Mouse (Mus musculus): ENCODE measurements around the gene Abca3. TPM values are rescaled to one million over a fixed set of nuclear protein-coding genes. Genes with fewer than 3 reads are reported as not detected.

Abca3 gene
- 52.3 to 57.4 TPM (median 55.0 TPM) in 4 replicates for total RNA-seq (2023)

DNA sequence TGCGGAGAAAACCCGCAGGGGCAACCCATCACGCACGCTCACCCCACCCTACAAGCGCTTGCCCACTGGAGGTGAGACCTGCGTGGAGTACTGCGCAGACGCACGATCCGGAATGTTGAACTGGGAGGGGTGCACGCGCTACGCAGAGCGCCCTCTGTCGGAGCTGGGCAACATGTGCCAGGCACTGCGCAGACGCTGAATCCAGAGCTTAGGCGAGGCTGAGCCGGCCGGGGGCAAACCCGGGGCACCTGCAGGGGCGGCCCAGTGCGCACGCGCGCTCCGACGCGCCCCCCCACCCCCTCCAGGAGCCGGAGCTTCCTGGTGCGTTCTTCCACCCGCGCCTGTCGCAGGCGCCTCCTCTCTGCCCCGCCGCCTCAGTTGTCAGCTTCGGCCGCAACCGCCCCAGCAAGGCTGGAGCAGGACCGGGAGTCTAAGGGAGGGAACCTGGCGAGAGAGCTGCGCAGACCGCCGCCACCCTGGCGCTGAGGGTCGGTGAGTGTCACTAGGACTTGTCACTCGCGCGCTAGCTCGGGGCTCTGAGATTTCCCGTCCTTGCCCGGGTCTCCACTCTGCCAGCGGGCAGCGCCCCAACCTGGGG lies at the start of gene Abca3:
Gene Abca3, plus strand, starts transcription at position 191 of the 598 bp plus-strand sequence.

DNA sequence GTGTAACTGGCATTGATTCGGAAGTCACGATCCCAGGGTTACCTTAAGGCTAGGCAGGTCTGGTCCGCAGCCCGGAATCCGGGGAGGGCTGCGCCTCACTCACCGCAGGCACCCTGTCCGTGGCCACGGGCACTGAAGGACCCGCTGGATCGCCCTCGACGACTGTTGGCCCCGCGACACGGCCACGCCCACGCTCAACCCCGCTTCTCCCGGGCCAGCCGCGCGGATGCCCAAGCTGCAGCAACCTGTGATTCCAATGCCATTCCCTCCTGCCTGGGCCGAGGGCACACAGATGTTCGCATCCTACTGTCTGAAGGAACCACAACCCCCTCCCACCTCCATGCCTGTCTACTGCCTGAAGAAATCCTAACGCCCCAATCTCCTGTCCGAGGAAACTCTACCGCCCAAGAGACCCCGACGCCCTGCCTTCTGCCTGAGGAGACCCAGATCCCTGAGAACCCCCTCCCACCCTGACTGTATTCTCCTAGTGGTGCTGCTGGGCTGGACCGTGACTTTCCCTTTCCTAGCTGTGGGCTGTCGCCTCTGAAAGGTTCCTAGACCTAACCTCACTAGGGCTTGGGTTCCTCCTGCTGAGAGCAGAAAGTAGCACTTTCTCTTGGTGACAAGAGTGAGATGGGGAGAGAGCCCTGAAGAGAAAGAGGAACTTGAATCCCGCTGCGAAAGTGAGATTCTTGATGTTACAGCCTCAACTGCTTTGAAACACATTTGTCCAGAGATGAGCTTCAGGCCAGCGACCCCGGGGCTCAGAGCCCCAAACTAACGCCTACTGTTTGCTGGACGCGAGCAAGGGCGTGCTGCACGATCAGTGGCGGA lies 607 bp upstream of the Abca3 start, which contains the start of gene Abca17:
Gene Abca17, minus strand, starts transcription at position 143 of the 834 bp plus-strand sequence.

GRCm38 (mm10) chr17:24414230-24414976 lies 62.7 kb downstream of the Abca3 start, which contains the start of gene Rnps1:
Rnps1 (plus strand) TSS chr17:24414565.

DNA sequence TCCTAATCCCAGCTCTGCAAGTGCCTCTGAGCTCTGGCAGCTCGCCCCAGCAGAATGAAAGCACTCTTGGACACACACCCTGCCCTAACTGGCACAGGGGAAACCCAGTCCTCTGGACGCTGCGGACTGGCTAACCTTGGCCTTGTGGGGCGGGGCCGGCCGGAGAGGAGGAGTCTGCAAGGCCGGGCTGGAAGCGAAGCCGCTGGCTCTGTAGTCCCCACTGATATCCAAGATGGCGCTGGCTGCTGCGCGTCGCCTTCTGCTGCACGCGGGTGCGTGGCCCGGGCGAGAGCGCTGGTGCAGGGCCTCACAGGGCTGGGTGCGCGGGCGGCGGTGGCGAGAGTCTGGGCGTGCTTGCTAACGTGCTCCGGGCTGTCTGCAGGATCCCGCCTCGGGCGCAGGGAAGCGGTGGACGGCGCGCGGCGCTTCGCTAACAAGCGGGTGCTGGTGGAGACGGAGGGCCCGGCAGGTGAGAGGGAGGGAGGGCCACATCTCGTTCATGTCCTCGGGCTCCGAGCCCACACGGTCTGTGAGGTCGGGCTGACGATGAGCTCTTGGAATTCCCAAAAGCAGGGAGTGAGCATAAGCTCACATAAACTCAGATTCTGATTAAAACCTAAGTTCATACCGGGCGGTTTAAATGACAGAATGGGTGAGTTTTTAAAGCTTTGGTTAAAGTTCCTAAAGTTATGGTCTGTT lies 74.9 kb downstream of the Abca3 start, which contains the start of gene Eci1:
Gene Eci1, plus strand, starts transcription at position 171 of the 699 bp plus-strand sequence.

GRCm38 (mm10) chr17:24442632-24443155 lies 90.9 kb downstream of the Abca3 start, which contains the start of gene Dnase1l2:
Dnase1l2 (minus strand) TSS chr17:24443105.

Other genes starting within 250 kb of the Abca3 start
- 65.9 to 81.7 TPM (median 72.0 TPM) in 4 replicates for gene Pdpk1, start 201.0 kb upstream of the Abca3 start, total RNA-seq (2023)
- gene Amdhd2, start 188.2 kb upstream of the Abca3 start, total RNA-seq (2023) = 29.6 to 42.8 TPM (median 37.1 TPM) in 4 replicates
- gene Atp6v0c, start 182.2 kb upstream of the Abca3 start, total RNA-seq (2023) = 229 to 274 TPM (median 247 TPM) in 4 replicates
- gene Tbc1d24, start 146.4 kb upstream of the Abca3 start, total RNA-seq (2023) = 1.8 to 2.4 TPM (median 2.2 TPM) in 4 replicates
- gene Ntn3, start 142.4 kb upstream of the Abca3 start, total RNA-seq (2023) = 0.18 to 0.38 TPM (median 0.35 TPM) in 4 replicates
- gene Tedc2, start 131.1 kb upstream of the Abca3 start, total RNA-seq (2023) = 7.4 to 10.9 TPM (median 8.2 TPM) in 4 replicates
- 11.6 to 14.8 TPM (median 13.2 TPM) in 4 replicates for gene Ccnf, start 100.5 kb upstream of the Abca3 start, total RNA-seq (2023)
- gene Abca17, start 882 bp upstream of the Abca3 start, total RNA-seq (2023) = 0.27 to 0.57 TPM (median 0.50 TPM) in 3 of 4 replicates, not detected in the other
- gene Rnps1, start 62.6 kb downstream of the Abca3 start, total RNA-seq (2023) = 155 to 180 TPM (median 162 TPM) in 4 replicates
- 21.7 to 37.3 TPM (median 25.2 TPM) in 4 replicates for gene Eci1, start 74.7 kb downstream of the Abca3 start, total RNA-seq (2023)
- gene Dnase1l2, start 91.2 kb downstream of the Abca3 start, total RNA-seq (2023) = 5.2 to 8.2 TPM (median 6.5 TPM) in 4 replicates
- 53.5 to 67.6 TPM (median 60.7 TPM) in 4 replicates for gene E4f1, start 118.4 kb downstream of the Abca3 start, total RNA-seq (2023)
- 14.3 to 17.9 TPM (median 16.6 TPM) in 4 replicates for gene Pgp, start 118.4 kb downstream of the Abca3 start, total RNA-seq (2023)
- gene Bricd5, start 121.9 kb downstream of the Abca3 start, total RNA-seq (2023) = 0.91 to 1.0 TPM in 2 of 4 replicates, not detected in the others
- gene Mlst8, start 127.1 kb downstream of the Abca3 start, total RNA-seq (2023) = 16.1 to 24.1 TPM (median 21.4 TPM) in 4 replicates
- not detected in 4 replicates for gene Caskin1, start 136.7 kb downstream of the Abca3 start, total RNA-seq (2023)
- 174 to 212 TPM (median 202 TPM) in 4 replicates for gene Traf7, start 176.0 kb downstream of the Abca3 start, total RNA-seq (2023)
- 0.92 to 3.0 TPM (median 1.4 TPM) in 4 replicates for gene Rab26, start 182.3 kb downstream of the Abca3 start, total RNA-seq (2023)
- 66.6 to 77.7 TPM (median 73.9 TPM) in 4 replicates for gene Pkd1, start 197.9 kb downstream of the Abca3 start, total RNA-seq (2023)

Measured in B cell, adult 62 days (primary cell).